Mouse (Mus musculus) heart, embryonic 15.5 days (tissue): ENCODE measurements around the gene Irak3. TPM values are rescaled to one million over a fixed set of nuclear protein-coding genes. Genes with fewer than 3 reads are reported as not detected.
A peak's percentile ranks its signal among the peaks of the same experiment; 100 is the strongest.

Source experiments
- ATAC-seq: fragments of 200-750 bp; cut with Nextera tagmentation; replicated peaks from 2 replicates; pipeline ENCODE4 v1.8.0; 2017; ENCODE audit warnings: low read depth, moderate TSS enrichment; ENCODE audit not compliant: insufficient number of reproducible peaks, insufficient read depth, low FRiP score
- H3K27ac ChIP-seq: fragments of 300-500 bp; sonication (generic); 2 replicates; pipeline ENCODE4 v1.5.1; 2015; ENCODE audit warnings: mild to moderate bottlenecking, inconsistent platforms
- H3K27me3 ChIP-seq: fragments of 300-500 bp; sonication (generic); 2 replicates; pipeline ENCODE4 v1.6.1; 2015; ENCODE audit warnings: inconsistent platforms
- H3K36me3 ChIP-seq: fragments of 300-500 bp; sonication (generic); 2 replicates; pipeline ENCODE4 v1.6.1; 2015; ENCODE audit warnings: mild to moderate bottlenecking, inconsistent platforms
- H3K4me1 ChIP-seq: fragments of 300-500 bp; sonication (generic); replicated peaks from 2 replicates; pipeline ENCODE4 v1.6.1; 2015; ENCODE audit warnings: inconsistent platforms
- H3K4me2 ChIP-seq: fragments of 300-500 bp; sonication (generic); 2 replicates; pipeline ENCODE4 v1.6.1; 2015; ENCODE audit warnings: inconsistent platforms, mild to moderate bottlenecking, moderate library complexity
- H3K4me3 ChIP-seq: fragments of 300-500 bp; sonication (generic); 2 replicates; pipeline ENCODE4 v1.5.1; 2015; ENCODE audit warnings: mild to moderate bottlenecking, inconsistent platforms
- H3K9ac ChIP-seq: fragments of 300-500 bp; sonication (generic); 2 replicates; pipeline ENCODE4 v1.6.1; 2015; ENCODE audit warnings: mild to moderate bottlenecking, inconsistent platforms
- H3K9me3 ChIP-seq: fragments of 300-500 bp; sonication (generic); replicated peaks from 2 replicates; pipeline ENCODE4 v1.6.1; 2016; ENCODE audit warnings: inconsistent platforms
- WGBS: fragments of 180-500 bp; shearing (Covaris S2); methylation state at CpG from one replicate; pipeline ENCODE4 v1.1.7; 2015; ENCODE audit warnings: mixed read lengths; 5-methylcytosine and 5-hydroxymethylcytosine counted together
- polyA plus RNA-seq: library from polyadenylated mRNA; unstranded; fragments of >200 nt; fragmentation: Nextera tagmentation; extraction: Ambion mirVana; gene quantifications from 2 replicates; pipeline ENCODE4 v1.2.1, GENCODE M21; 2015

Irak3 gene
- polyA plus RNA-seq, 1 experiment from 2014 or later = 0.59 TPM

DNA sequence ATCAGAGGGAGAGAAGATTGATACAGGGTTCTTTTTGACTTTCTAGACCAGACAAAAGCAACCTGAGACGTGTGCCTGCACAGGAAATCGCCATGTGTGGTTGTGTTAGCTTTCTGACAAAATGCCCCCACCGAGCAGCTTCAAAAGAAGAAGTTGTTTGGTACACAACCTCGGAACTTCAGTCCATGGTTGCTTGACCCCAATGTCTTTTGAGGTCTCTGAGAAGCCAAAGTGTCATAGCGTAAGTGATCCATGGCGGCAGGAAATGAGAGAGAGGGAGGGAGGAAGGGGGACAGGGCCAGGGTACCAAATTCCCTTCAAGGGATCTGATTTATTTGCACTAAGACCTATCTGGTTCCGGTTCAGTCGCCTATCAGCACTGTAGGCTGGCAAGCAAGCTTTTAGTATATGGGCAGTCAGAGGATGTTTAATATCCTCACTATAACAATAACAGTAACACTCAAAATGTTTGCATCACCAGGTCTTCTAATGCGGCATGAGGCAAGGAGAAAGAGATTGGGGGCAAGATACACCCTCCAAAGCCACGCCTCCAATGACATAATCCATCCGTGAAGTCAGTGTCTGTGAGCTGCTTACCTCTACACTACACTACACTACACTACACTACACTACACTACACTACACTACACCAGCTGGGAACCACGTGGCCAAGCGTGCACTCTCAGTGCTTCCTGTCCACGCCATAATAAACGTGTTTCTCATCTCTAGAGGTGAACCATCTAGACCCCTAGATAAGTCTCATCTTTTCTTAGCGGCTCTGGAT lies 729 bp upstream of the Irak3 start:
- no peak for ATAC-seq
- peaks cover 8% of the 10 kb centered on the region for H3K4me1 ChIP-seq
- no peak overlapping the region for H3K9ac ChIP-seq
- no peak overlapping the region; the same call in 1 of the 2 replicates for H3K4me2 ChIP-seq
- peaks cover 9% of the 10 kb centered on the region; the same call in 1 of the 2 replicates for H3K27me3 ChIP-seq
- 66% methylated on average over 16 of the region's 16 CpGs for WGBS
- H3K36me3 ChIP-seq = no peaks in the 10 kb centered on the region
- no peak overlapping the region for H3K4me3 ChIP-seq
- no peaks in the 10 kb centered on the region for H3K9me3 ChIP-seq
- H3K27ac ChIP-seq = no peak overlapping the region

DNA sequence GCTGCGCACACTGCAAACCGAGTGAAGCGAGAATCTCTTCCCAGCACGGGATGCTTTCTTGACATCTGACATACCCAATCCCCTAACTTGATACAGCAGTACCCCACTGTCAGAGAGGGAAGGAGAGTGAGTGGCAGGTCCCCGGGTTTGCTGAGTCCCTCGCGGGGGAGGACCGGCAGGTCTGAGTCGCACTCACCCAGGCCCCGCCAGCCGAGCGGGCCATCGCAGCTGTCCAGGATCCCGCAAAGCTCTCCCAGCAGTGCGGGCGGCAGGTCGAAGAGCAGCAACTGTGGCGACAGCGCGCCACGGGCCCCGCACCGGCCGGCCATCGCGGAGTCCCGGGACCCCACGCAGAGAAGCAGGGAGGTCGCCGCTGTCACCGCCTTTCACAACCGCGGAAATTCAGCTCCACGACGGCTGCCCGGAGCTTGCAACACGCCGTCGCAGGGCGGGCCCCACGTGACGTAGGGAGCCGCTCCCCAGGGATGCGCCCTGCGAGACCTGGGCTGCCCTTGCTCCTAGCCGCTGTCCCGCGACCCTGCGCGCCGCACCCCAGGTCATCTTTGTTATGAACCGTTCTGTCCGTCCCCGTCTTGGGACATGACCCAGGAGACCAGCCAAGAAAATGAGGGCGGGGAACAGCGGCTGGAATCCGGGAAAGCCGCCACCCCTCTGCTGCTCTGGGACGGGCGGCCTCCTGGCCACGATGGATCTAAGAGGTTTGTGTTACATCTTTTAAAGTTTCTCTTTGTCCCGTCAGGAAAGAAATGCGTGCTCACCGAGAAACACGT lies 604 bp downstream of the Irak3 start, which contains the start of gene Tmbim4:
Gene Tmbim4 (plus strand): TSS at position 460 of the 791 bp plus-strand sequence.
- 2% methylated on average over 65 of the region's 65 CpGs for WGBS
- peak within 1 kb of the TSS; percentile 45 for H3K9ac ChIP-seq
- peaks cover 9% of the 10 kb centered on the region; the same call in 1 of the 2 replicates for H3K27me3 ChIP-seq
- H3K4me1 ChIP-seq = peaks cover 8% of the 10 kb centered on the region
- peak; percentile 57; the same call in 1 of the 2 replicates for ATAC-seq
- H3K36me3 ChIP-seq = no peaks in the 10 kb centered on the region
- peak within 1 kb of the TSS; percentile 66 for H3K4me3 ChIP-seq
- peak within 1 kb of the TSS; percentile 99 for H3K4me2 ChIP-seq
- no peak within 1 kb of the TSS for H3K27ac ChIP-seq
- no peaks in the 10 kb centered on the region for H3K9me3 ChIP-seq

- no peak for ATAC-seq
- WGBS = 72% methylated on average over 14 of the region's 14 CpGs
- no peak overlapping the region for H3K27ac ChIP-seq
Observed at GRCm38 (mm10) chr10:120197061-120197835, 4.7 kb downstream of the Irak3 start.

GRCm38 (mm10) chr10:120193255-120193654 lies 8.7 kb downstream of the Irak3 start:
- Histone ChIP-seq H3K27ac (no peak overlapping the region), H3K4me3 (no peak overlapping the region), H3K36me3 (no peaks in the 10 kb centered on the region), H3K27me3 (no peaks in the 10 kb centered on the region), H3K9ac (no peak overlapping the region), H3K4me1 (no peaks in the 10 kb centered on the region), H3K9me3 (no peaks in the 10 kb centered on the region), H3K4me2 (no peak overlapping the region)
- ATAC-seq = no peak
- 78% methylated on average over 8 of the region's 8 CpGs for WGBS

More at GRCm38 (mm10) chr10:120197061-120197835, 4.7 kb downstream of the Irak3 start:
- Histone ChIP-seq H3K9ac (no peak overlapping the region), H3K4me2 (no peak overlapping the region), H3K9me3 (no peaks in the 10 kb centered on the region), H3K27me3 (0 out of 2 replicates have a peak, but pooled peaks cover 9% of the 10 kb centered on the region), H3K36me3 (no peaks in the 10 kb centered on the region), H3K4me1 (peaks cover 8% of the 10 kb centered on the region), H3K4me3 (no peak overlapping the region)

DNA sequence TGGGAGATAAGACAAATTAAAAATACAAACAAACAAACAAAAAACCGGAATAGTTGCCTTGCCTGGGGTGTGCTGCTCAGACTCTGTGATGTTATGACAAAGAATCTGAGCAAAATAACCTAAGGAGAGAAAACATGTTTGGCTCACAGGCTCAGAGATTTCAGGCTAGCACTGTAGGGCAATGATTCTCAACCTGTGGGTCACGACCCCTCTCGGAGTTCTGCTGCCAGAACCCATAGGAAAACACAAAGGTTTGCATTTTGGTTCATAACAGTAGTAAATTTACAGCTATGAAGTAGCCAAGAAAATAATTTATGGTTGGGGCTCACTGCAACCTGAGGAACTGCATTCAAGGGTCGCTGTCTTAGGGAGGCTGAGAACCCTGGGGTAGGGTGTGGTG lies 9.7 kb downstream of the Irak3 start:
- H3K4me1 ChIP-seq = no peaks in the 10 kb centered on the region
- no peaks in the 10 kb centered on the region for H3K9me3 ChIP-seq
- H3K4me2 ChIP-seq = no peak overlapping the region
- H3K27me3 ChIP-seq = no peaks in the 10 kb centered on the region
- H3K4me3 ChIP-seq = no peak overlapping the region
- H3K27ac ChIP-seq = no peak overlapping the region
- no peak for ATAC-seq
- H3K9ac ChIP-seq = no peak overlapping the region
- no peaks in the 10 kb centered on the region for H3K36me3 ChIP-seq
- 84% methylated on average over 4 of the region's 4 CpGs for WGBS

DNA sequence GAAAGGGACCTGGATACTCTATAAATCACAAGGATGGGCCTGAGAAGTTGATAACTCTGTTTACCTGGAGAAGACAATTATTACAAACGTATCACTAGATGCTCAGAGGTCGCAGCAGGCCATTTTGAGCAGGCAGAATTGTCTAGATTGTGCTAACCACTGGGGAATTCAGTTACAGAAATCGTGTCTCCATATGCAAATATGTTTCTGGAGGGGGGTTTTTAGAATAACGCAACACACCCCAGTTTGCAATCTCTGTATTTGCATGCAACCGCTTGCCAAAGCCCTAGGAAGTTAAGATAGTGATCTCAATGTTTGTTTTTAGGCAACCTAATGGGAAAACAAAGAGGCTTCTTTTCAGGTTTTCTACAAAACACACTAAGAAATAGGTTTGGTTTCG lies 10.8 kb downstream of the Irak3 start:
- no peaks in the 10 kb centered on the region for H3K36me3 ChIP-seq
- no peak overlapping the region for H3K27ac ChIP-seq
- WGBS = 82% methylated on average over 6 of the region's 6 CpGs
- ATAC-seq = no peak
- no peak overlapping the region for H3K4me2 ChIP-seq
- no peaks in the 10 kb centered on the region for H3K9me3 ChIP-seq
- no peak overlapping the region for H3K4me3 ChIP-seq
- no peak overlapping the region for H3K9ac ChIP-seq
- H3K27me3 ChIP-seq = no peaks in the 10 kb centered on the region
- H3K4me1 ChIP-seq = no peaks in the 10 kb centered on the region

DNA sequence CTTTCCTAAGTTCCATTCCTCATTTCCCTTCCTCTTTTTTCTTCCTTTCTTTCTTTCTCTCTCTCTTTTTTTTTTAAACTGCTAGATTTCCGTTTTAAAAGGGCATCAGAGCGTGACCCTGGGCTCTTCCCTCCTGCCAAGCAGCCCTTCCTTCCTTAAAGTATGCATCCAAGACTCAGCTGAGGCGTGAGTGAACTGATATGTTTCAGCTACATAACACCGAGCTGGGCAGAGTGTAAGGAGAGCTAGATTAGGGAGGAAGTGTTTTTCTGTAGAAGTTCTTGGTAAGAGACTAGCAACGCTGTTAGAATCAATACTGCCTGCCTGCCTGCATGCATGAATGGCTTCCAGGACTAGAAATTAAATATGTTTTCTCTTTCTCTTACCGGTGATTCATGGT lies 12.1 kb downstream of the Irak3 start:
- ATAC-seq = no peak
- WGBS = 31% methylated on average over 6 of the region's 6 CpGs
- no peak overlapping the region for H3K27ac ChIP-seq
- no peaks in the 10 kb centered on the region for H3K9me3 ChIP-seq
- H3K27me3 ChIP-seq = no peaks in the 10 kb centered on the region
- no peak overlapping the region for H3K4me2 ChIP-seq
- no peaks in the 10 kb centered on the region for H3K36me3 ChIP-seq
- H3K4me1 ChIP-seq = no peaks in the 10 kb centered on the region
- no peak overlapping the region for H3K4me3 ChIP-seq
- H3K9ac ChIP-seq = no peak overlapping the region

GRCm38 (mm10) chr10:120189276-120189675 lies 12.7 kb downstream of the Irak3 start:
- no peaks in the 10 kb centered on the region for H3K9me3 ChIP-seq
- H3K4me1 ChIP-seq = no peaks in the 10 kb centered on the region
- H3K27me3 ChIP-seq = no peaks in the 10 kb centered on the region
- ATAC-seq = no peak
- H3K4me2 ChIP-seq = no peak overlapping the region
- no peak overlapping the region for H3K27ac ChIP-seq
- H3K9ac ChIP-seq = no peak overlapping the region
- WGBS = 51% methylated on average over 11 of the region's 11 CpGs
- H3K4me3 ChIP-seq = no peak overlapping the region
- H3K36me3 ChIP-seq = no peaks in the 10 kb centered on the region

- H3K27me3 ChIP-seq = no peaks in the 10 kb centered on the region
- H3K27ac ChIP-seq = no peak overlapping the region
- 69% methylated on average over 2 of the region's 2 CpGs for WGBS
- no peak overlapping the region for H3K4me2 ChIP-seq
- H3K9me3 ChIP-seq = no peaks in the 10 kb centered on the region
- ATAC-seq = no peak
- no peaks in the 10 kb centered on the region for H3K36me3 ChIP-seq
- H3K9ac ChIP-seq = no peak overlapping the region
- H3K4me3 ChIP-seq = no peak overlapping the region
- H3K4me1 ChIP-seq = no peaks in the 10 kb centered on the region
Observed at GRCm38 (mm10) chr10:120188513-120188912, 13.4 kb downstream of the Irak3 start.

GRCm38 (mm10) chr10:120183342-120183741 lies 18.6 kb downstream of the Irak3 start:
- Histone ChIP-seq H3K36me3 (no peaks in the 10 kb centered on the region), H3K4me1 (no peaks in the 10 kb centered on the region), H3K9me3 (no peaks in the 10 kb centered on the region), H3K4me2 (no peak overlapping the region), H3K27me3 (no peaks in the 10 kb centered on the region), H3K9ac (no peak overlapping the region), H3K27ac (no peak overlapping the region), H3K4me3 (no peak overlapping the region)
- ATAC-seq = no peak
- WGBS = 67% methylated on average over 2 of the region's 2 CpGs

DNA sequence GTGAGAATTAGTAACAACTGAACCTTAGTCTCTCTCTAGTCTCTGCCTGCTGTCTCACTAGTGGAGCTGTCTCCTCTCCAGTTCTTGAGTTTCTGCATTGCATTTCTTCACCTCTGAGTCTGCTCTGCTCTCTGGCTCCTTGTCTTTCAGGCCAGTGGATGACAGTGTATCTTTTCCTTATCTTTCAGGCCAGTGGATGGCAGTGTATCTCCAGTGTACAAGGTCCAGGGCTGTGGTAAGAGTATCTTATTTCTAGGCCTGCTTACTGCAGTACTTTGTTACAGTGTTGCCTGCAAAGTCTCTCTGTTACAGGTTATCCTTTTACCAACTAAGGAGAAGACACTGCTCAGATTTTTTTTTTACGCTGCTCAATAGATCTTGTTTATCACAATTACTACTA lies 19.0 kb downstream of the Irak3 start:
- no peaks in the 10 kb centered on the region for H3K4me1 ChIP-seq
- WGBS = 91% methylated on average over 1 of the region's 1 CpGs
- no peak for ATAC-seq

More for the DNA sequence above, 19.0 kb downstream of the Irak3 start:
- no peak overlapping the region for H3K4me2 ChIP-seq
- no peak overlapping the region for H3K9ac ChIP-seq
- H3K27me3 ChIP-seq = no peaks in the 10 kb centered on the region
- no peaks in the 10 kb centered on the region for H3K36me3 ChIP-seq
- H3K27ac ChIP-seq = no peak overlapping the region
- H3K4me3 ChIP-seq = no peak overlapping the region
- no peaks in the 10 kb centered on the region for H3K9me3 ChIP-seq
